Mouse (Mus musculus) spleen, adult 2 months (tissue): ENCODE results near the gene Plxdc2.

Source experiments
- CTCF ChIP-seq: fragments of 200-500 bp; IDR thresholded peaks from 2 replicates; pipeline ENCODE4 v1.5.1; 2011; ENCODE audit warnings: mild to moderate bottlenecking, inconsistent platforms; ENCODE audit not compliant: insufficient read depth, insufficient read length, insufficient replicate concordance; ENCODE audit errors: extremely low read depth
- POLR2A ChIP-seq: fragments of 200-500 bp; IDR thresholded peaks from 2 replicates; pipeline ENCODE4 v1.6.1; 2011; ENCODE audit warnings: low read depth, low read length, inconsistent platforms

GRCm38 (mm10) chr2:16709885-16710284 lies 353.8 kb downstream of the Plxdc2 start:
- no peak for TF ChIP-seq POLR2A
- TF ChIP-seq CTCF: no peak
